Comparison of ENCODE assay signal across 1 mouse cellular context in the genomic region with DNA sequence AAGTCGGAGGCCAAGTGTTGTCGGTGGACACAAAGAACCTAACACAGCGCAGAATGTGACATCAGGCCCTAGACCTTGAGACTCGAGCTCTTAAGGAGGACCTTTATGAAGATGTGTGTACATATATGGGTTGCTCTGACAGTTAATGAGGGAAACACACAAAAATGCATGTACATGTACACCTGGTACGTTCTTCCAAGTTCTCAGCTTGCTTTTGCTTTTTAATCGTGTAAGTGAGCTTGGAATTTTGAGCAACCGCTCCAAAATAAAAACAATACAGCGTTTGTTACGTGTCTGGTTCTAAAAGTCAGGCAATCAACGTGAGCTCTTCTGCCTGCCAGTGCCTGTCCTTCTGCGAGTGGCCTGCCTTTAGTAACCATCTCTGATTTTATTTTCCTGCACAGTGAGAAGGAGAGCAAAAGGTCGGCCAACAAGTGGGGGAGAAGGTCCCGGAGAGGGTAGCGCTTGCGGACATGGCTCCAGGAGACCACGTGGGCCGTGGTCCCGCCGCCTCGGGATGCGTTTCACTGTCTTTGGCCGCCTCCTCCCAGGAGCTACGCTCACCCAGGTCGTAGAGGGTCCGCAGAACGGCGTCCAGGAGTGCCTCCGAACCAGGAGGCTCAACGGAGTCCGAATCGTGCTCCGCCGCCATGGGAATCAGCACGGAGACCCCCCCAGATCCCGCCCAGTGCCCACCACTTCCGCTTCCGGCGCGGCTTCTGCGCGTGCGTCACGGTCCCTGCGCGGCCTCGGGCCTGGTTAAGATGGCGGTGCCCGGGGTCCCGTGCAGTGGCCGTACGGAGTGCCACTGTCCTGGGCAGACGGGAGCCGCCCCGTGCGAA.
A peak's percentile ranks its signal among the peaks of the same experiment; 100 is the strongest.
TF ChIP-seq lines count a peak whose summit lies in the region.

TSS of gene Gnpat (plus strand) at position 713 of the 842 bp plus-strand sequence.
TSS of gene 2810004N23Rik (minus strand) at position 800 of the 842 bp plus-strand sequence.

TF ChIP-seq in CH12.LX, 34 proteins besides CTCF, POLR2A, EP300 and RAD21:
- TF ChIP-seq E2F4 (IDR thresholded peaks at IDR 0.05; ENCODE audit: insufficient replicate concordance, low read depth, low read length) (peak; percentile 18; the same call in 1 of the 2 replicates), CHD1 (IDR thresholded peaks at IDR 0.05; ENCODE audit: low read depth, low read length) (0 out of 2 replicates have a peak, but pooled peaks have one; percentile 53), ZC3H11A (IDR thresholded peaks at IDR 0.05; ENCODE audit: low read depth, low read length) (no peak), MEF2A (IDR thresholded peaks at IDR 0.05; ENCODE audit: borderline replicate concordance, low read depth, low read length) (no peak; the same call in 1 of the 2 replicates), RCOR1 (conservative IDR thresholded peaks at IDR 0.05; ENCODE audit: low read depth, low read length) (peak; percentile 79), MYC (IDR thresholded peaks at IDR 0.05; ENCODE audit: low read depth, low read length) (peak; percentile 96), IRF4 (IDR thresholded peaks at IDR 0.05; ENCODE audit: low read depth, low read length) (peak; percentile 50), KAT2A (IDR thresholded peaks at IDR 0.05; ENCODE audit: insufficient replicate concordance, low read length) (peak; percentile 74; the same call in 1 of the 2 replicates), TCF12 (IDR thresholded peaks at IDR 0.05; ENCODE audit: low read depth, low read length) (peak; percentile 96), UBTF (IDR thresholded peaks at IDR 0.05; ENCODE audit: low read depth, low read length) (peak; percentile 84; the same call in 1 of the 2 replicates), ZNF384 (IDR thresholded peaks at IDR 0.05; ENCODE audit: low read depth, low read length) (no peak), MXI1 (IDR thresholded peaks at IDR 0.05; ENCODE audit: low read depth, low read length) (peak; percentile 98), ELF1 (IDR thresholded peaks at IDR 0.05; ENCODE audit: low read depth, low read length) (peak; percentile 93), JUND (conservative IDR thresholded peaks at IDR 0.05; ENCODE audit: low read depth, low read length) (no peak), ZMIZ1 (IDR thresholded peaks at IDR 0.05; ENCODE audit: low read depth, low read length) (peak; percentile 94), SIN3A (IDR thresholded peaks at IDR 0.05; ENCODE audit: low read length) (no peak; the same call in 1 of the 2 replicates), ZKSCAN1 (IDR thresholded peaks at IDR 0.05; ENCODE audit: borderline replicate concordance, low read depth, low read length) (no peak), POLR2AphosphoS2 (IDR thresholded peaks at IDR 0.05; ENCODE audit: low read depth, low read length) (peak; percentile 80), USF1 (IDR thresholded peaks at IDR 0.05; ENCODE audit: low read depth, low read length) (peak; percentile 61), MAFK (IDR thresholded peaks at IDR 0.05; ENCODE audit: insufficient replicate concordance, low read length) (no peak), NELFE (IDR thresholded peaks at IDR 0.05; ENCODE audit: low read depth, low read length) (peak; percentile 96), PAX5 (IDR thresholded peaks at IDR 0.05; ENCODE audit: low read length) (no peak), TBP (conservative IDR thresholded peaks at IDR 0.05; ENCODE audit: low read depth, low read length) (peak; percentile 72; the same call in 1 of the 2 replicates), BHLHE40 (IDR thresholded peaks at IDR 0.05; ENCODE audit: low read depth, low read length) (peak; percentile 91), MAX (IDR thresholded peaks at IDR 0.05; ENCODE audit: low read length) (peak; percentile 94), USF2 (conservative IDR thresholded peaks at IDR 0.05; ENCODE audit: low read depth, low read length) (peak; percentile 21; the same call in 1 of the 2 replicates), GABPA (IDR thresholded peaks at IDR 0.05; ENCODE audit: insufficient replicate concordance, low read depth, low read length) (no peak; the same call in 1 of the 2 replicates), MAZ (IDR thresholded peaks at IDR 0.05; ENCODE audit: low read depth, low read length) (peak; percentile 65; the same call in 1 of the 2 replicates), ETS1 (conservative IDR thresholded peaks at IDR 0.05; ENCODE audit: low read depth, low read length) (0 out of 2 replicates have a peak, but pooled peaks have one; percentile 32), JUN (IDR thresholded peaks at IDR 0.05; ENCODE audit: insufficient read depth, low read depth, low read length) (no peak), NRF1 (IDR thresholded peaks at IDR 0.05; ENCODE audit: low read depth, low read length) (peak; percentile 87), CHD2 (IDR thresholded peaks at IDR 0.05; ENCODE audit: low read length) (peak; percentile 23; the same call in 1 of the 2 replicates), SMC3 (IDR thresholded peaks at IDR 0.05; ENCODE audit: low read depth, low read length) (no peak), HCFC1 (IDR thresholded peaks at IDR 0.05; ENCODE audit: low read depth, low read length) (peak; percentile 84)
